20 mouse cellular contexts compared by ENCODE assay signal in the genomic region with DNA sequence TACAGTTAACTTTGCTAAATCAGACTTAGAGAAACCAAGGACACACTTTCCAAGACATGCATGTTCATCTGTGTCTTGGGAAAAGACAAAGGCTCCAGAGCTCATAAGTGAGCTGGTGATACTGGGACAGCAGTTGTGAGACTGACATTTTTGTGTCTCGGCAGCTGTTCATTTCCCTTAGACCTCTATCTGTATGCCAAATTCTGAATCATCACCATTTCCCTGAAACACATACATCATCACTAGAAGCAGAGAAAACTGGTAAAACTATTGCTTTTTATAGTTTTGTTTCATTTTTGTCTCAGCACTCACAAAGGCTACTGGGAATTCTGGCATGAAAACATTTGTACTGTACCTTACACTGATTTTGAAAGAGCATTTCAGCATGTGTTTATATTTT.
DNase-seq lines count a peak whose midpoint lies in the region; ATAC-seq and TF ChIP-seq lines count a peak whose summit lies in the region.
"Had no signal": no experiment of that assay in that cellular context is flagged by ENCODE, and none has a peak within 500 bp of the region (broad histone marks: within the 10 kb centered on the region; RNA-seq: fewer than 3 reads in every experiment).

No protein-coding gene starts in this region.

- H3K36me3 ChIP-seq in heart, postnatal 0 days (replicated peaks; ENCODE audit: control insufficient read depth, insufficient read depth, low read length): no peaks in the 10 kb centered on the region
- H3K36me3 ChIP-seq in heart, embryonic 10.5 days: no peaks in the 10 kb centered on the region
- H3K36me3 ChIP-seq in midbrain, embryonic 11.5 days (ENCODE audit: control insufficient read depth, insufficient read depth, low read length): no peaks in the 10 kb centered on the region
- no peaks in the 10 kb centered on the region for H3K36me3 ChIP-seq in midbrain, embryonic 14.5 days (ENCODE audit: control insufficient read depth, insufficient read depth, low read length)
- H3K36me3 ChIP-seq in myocyte (ENCODE audit: control insufficient read depth, insufficient read depth): no peaks in the 10 kb centered on the region
- H3K36me3 ChIP-seq: G1E; hindbrain, embryonic 15.5 days; limb, embryonic 15.5 days had no signal

- no peak for DNase-seq in heart, postnatal 0 days (ENCODE audit: low spot score)
- no peak for DNase-seq in heart, embryonic 10.5 days (ENCODE audit: low spot score)
- peak; percentile 28 for DNase-seq in midbrain, embryonic 11.5 days (ENCODE audit: low spot score, missing footprints)
- DNase-seq in midbrain, embryonic 14.5 days: no peak
- peak; percentile 77 for DNase-seq in brain, adult 2 months (ENCODE audit: low read depth, low spot score)
- no peak for DNase-seq in urinary bladder, postnatal 14 days (ENCODE audit: low spot score)
- DNase-seq: cerebellum, adult 9-11 months; gastrocnemius, postnatal 14 days; heart, postnatal 36 days; liver, postnatal 0 days; right cerebral cortex, postnatal 4 days; thymus, adult 18-20 months had no signal

- TF ChIP-seq CTCF in heart, postnatal 0 days (IDR thresholded peaks at IDR 0.05; ENCODE audit: low read depth): no peak

- H3K4me1 ChIP-seq in heart, postnatal 0 days (ENCODE audit: control insufficient read depth, insufficient read depth): peaks cover 5% of the 10 kb centered on the region; the same call in 1 of the 2 replicates
- H3K4me1 ChIP-seq in heart, embryonic 10.5 days: no peaks in the 10 kb centered on the region
- H3K4me1 ChIP-seq in midbrain, embryonic 11.5 days (ENCODE audit: control insufficient read depth, insufficient read depth, low read length): no peaks in the 10 kb centered on the region
- no peaks in the 10 kb centered on the region for H3K4me1 ChIP-seq in midbrain, embryonic 14.5 days (ENCODE audit: control insufficient read depth, insufficient read depth, low read length)
- H3K4me1 ChIP-seq: hindbrain, embryonic 15.5 days; megakaryocyte, embryonic 14.5 days had no signal

- 46% methylated on average over 1 of the region's 1 CpGs for WGBS in heart, postnatal 0 days
- WGBS in heart, embryonic 10.5 days: 86% methylated on average over 1 of the region's 1 CpGs
- 84% methylated on average over 1 of the region's 1 CpGs for WGBS in midbrain, embryonic 11.5 days
- WGBS in midbrain, embryonic 14.5 days: 92% methylated on average over 1 of the region's 1 CpGs

- H3ac ChIP-seq in myocyte (ENCODE audit: control insufficient read depth, insufficient read length): no peak overlapping the region

- no peaks in the 10 kb centered on the region for H3K27me3 ChIP-seq in heart, postnatal 0 days (ENCODE audit: control insufficient read depth, insufficient read depth, low read length)
- H3K27me3 ChIP-seq in heart, embryonic 10.5 days (ENCODE audit: insufficient read depth, poor library complexity, severe bottlenecking): no peaks in the 10 kb centered on the region
- H3K27me3 ChIP-seq in midbrain, embryonic 11.5 days (ENCODE audit: control insufficient read depth, insufficient read depth, low read length): no peaks in the 10 kb centered on the region
- no peaks in the 10 kb centered on the region for H3K27me3 ChIP-seq in midbrain, embryonic 14.5 days (ENCODE audit: control insufficient read depth, insufficient read depth, low read length)
- H3K27me3 ChIP-seq in myocyte (ENCODE audit: control insufficient read depth, insufficient read depth, insufficient read length): no peaks in the 10 kb centered on the region
- H3K27me3 ChIP-seq: hindbrain, embryonic 15.5 days; limb, embryonic 15.5 days; megakaryocyte, embryonic 14.5 days had no signal

- no peaks in the 10 kb centered on the region for H3K79me2 ChIP-seq in myocyte (ENCODE audit: control insufficient read depth, insufficient read depth)

- 0 out of 2 replicates have a peak overlapping the region, but pooled peaks have one; percentile 6 for H3K4me2 ChIP-seq in heart, postnatal 0 days (ENCODE audit: low read depth, low read length)
- H3K4me2 ChIP-seq in midbrain, embryonic 11.5 days: no peak overlapping the region
- no peak overlapping the region for H3K4me2 ChIP-seq in midbrain, embryonic 14.5 days (ENCODE audit: low read length)
- H3K4me2 ChIP-seq in myocyte (ENCODE audit: low read depth): peak overlapping the region; percentile 53
- H3K4me2 ChIP-seq: hindbrain, embryonic 15.5 days; limb, embryonic 15.5 days had no signal

- ATAC-seq in heart, postnatal 0 days (ENCODE audit: insufficient read depth, low read depth): no peak
- ATAC-seq in midbrain, embryonic 11.5 days (ENCODE audit: low FRiP score): no peak
- ATAC-seq in midbrain, embryonic 14.5 days (ENCODE audit: low FRiP score, low TSS enrichment): no peak
- ATAC-seq: CD4-positive, CD25-positive, alpha-beta regulatory T cell, adult 4 months; intestine, postnatal 0 days; liver, postnatal 0 days had no signal

- H3K9ac ChIP-seq in heart, postnatal 0 days (replicated peaks; ENCODE audit: low read depth, low read length): no peak overlapping the region
- no peak overlapping the region for H3K9ac ChIP-seq in midbrain, embryonic 11.5 days (ENCODE audit: low read length)
- no peak overlapping the region for H3K9ac ChIP-seq in midbrain, embryonic 14.5 days (replicated peaks; ENCODE audit: low read length)
- H3K9ac ChIP-seq: hindbrain, embryonic 15.5 days; limb, embryonic 15.5 days; liver, postnatal 0 days had no signal

- TF ChIP-seq POLR2A in myocyte (IDR thresholded peaks at IDR 0.05; ENCODE audit: insufficient read length, low read depth): no peak

- TF ChIP-seq EP300 in heart, postnatal 0 days (IDR thresholded peaks at IDR 0.05; ENCODE audit: low read depth): no peak

- no peak overlapping the region for H3K4me3 ChIP-seq in heart, postnatal 0 days (ENCODE audit: low read depth, low read length)
- H3K4me3 ChIP-seq in heart, embryonic 10.5 days: no peak overlapping the region
- H3K4me3 ChIP-seq in midbrain, embryonic 11.5 days (ENCODE audit: low read depth, low read length): no peak overlapping the region
- H3K4me3 ChIP-seq in midbrain, embryonic 14.5 days (replicated peaks; ENCODE audit: low read depth, low read length): no peak overlapping the region
- no peak overlapping the region for H3K4me3 ChIP-seq in myocyte
- H3K4me3 ChIP-seq: erythroblast, embryonic 14.5 days; hindbrain, embryonic 15.5 days; limb, embryonic 15.5 days; megakaryocyte, embryonic 14.5 days had no signal

- no peaks in the 10 kb centered on the region for H3K9me3 ChIP-seq in heart, postnatal 0 days (replicated peaks; ENCODE audit: control insufficient read depth, low read length)
- H3K9me3 ChIP-seq in heart, embryonic 10.5 days: no peaks in the 10 kb centered on the region
- no peaks in the 10 kb centered on the region for H3K9me3 ChIP-seq in midbrain, embryonic 11.5 days (ENCODE audit: control insufficient read depth, low read length)
- no peaks in the 10 kb centered on the region for H3K9me3 ChIP-seq in midbrain, embryonic 14.5 days (ENCODE audit: control insufficient read depth, low read length)
- H3K9me3 ChIP-seq: G1E; hindbrain, embryonic 15.5 days; limb, embryonic 15.5 days; megakaryocyte, embryonic 14.5 days had no signal

- peak overlapping the region; percentile 26 for H3K27ac ChIP-seq in heart, postnatal 0 days (ENCODE audit: low read depth)
- H3K27ac ChIP-seq in heart, embryonic 10.5 days: no peak overlapping the region
- no peak overlapping the region for H3K27ac ChIP-seq in midbrain, embryonic 11.5 days (ENCODE audit: low read depth, low read length)
- H3K27ac ChIP-seq in midbrain, embryonic 14.5 days (replicated peaks; ENCODE audit: low read depth, low read length): no peak overlapping the region
- H3K27ac ChIP-seq: hindbrain, embryonic 15.5 days; limb, embryonic 15.5 days had no signal

TF ChIP-seq in myocyte, 11 proteins besides CTCF, POLR2A, EP300 and RAD21:
- no peak for TF ChIP-seq CEBPB (IDR thresholded peaks at IDR 0.05; ENCODE audit: insufficient read depth, poor library complexity, severe bottlenecking)
- no peak for TF ChIP-seq TCF12 (IDR thresholded peaks at IDR 0.05; ENCODE audit: insufficient read depth, poor library complexity, severe bottlenecking)
- no peak for TF ChIP-seq POLR2AphosphoS2 (IDR thresholded peaks at IDR 0.05; ENCODE audit: insufficient read length, low read depth)
- no peak for TF ChIP-seq REST (IDR thresholded peaks at IDR 0.05; ENCODE audit: insufficient read depth, insufficient read length)
- TF ChIP-seq TCF3 (IDR thresholded peaks at IDR 0.05; ENCODE audit: insufficient read length, low read depth): no peak
- TF ChIP-seq MAX (IDR thresholded peaks at IDR 0.05; ENCODE audit: low read depth): no peak
- no peak for TF ChIP-seq MYOG (IDR thresholded peaks at IDR 0.05; ENCODE audit: control insufficient read depth in 1 of 3, insufficient read depth in 1 of 3, insufficient read length in 2 of 3, low read depth in 2 of 3)
- no peak for TF ChIP-seq E2F4 (IDR thresholded peaks at IDR 0.05; ENCODE audit: insufficient read depth)
- peak; percentile 48 to 79 (median 77) for TF ChIP-seq MYOD1 (IDR thresholded peaks at IDR 0.05; ENCODE audit: control insufficient read depth in 1 of 3, insufficient read length in 2 of 3, low read depth in 2 of 3)

Comparison
In these comparisons a context has a peak if more than half of its experiments do, and no peak if none do; other contexts are left out.
1. DNase-seq: peak in midbrain, embryonic 11.5 days (single experiment) and brain, adult 2 months (single experiment); none in heart, postnatal 0 days (single experiment), heart, embryonic 10.5 days (single experiment), midbrain, embryonic 14.5 days (single experiment) and urinary bladder, postnatal 14 days (single experiment).
2. H3K4me2 ChIP-seq: peak in heart, postnatal 0 days (single experiment) and myocyte (single experiment); none in midbrain, embryonic 11.5 days (single experiment) and midbrain, embryonic 14.5 days (single experiment).